Mouse (Mus musculus) E14TG2a.4 (cell line): ENCODE results near the gene Zfp691.

ENCODE experiments used
- H3K27me3 ChIP-seq: 2 replicates; pipeline ENCODE4 v1.6.1; 2014; ENCODE audit warnings: low read length, control low read depth; ENCODE audit not compliant: insufficient read depth
- H3K36me3 ChIP-seq: 2 replicates; pipeline ENCODE4 v1.6.1; 2014; ENCODE audit warnings: low read length, control low read depth; ENCODE audit not compliant: insufficient read depth
- H3K4me1 ChIP-seq: replicated peaks from 2 replicates; pipeline ENCODE4 v1.6.1; 2014; ENCODE audit warnings: low read depth, low read length, control low read depth
- H3K4me3 ChIP-seq: replicated peaks from 2 replicates; pipeline ENCODE4 v1.5.1; 2014; ENCODE audit warnings: mild to moderate bottlenecking, low read length
- H3K9me3 ChIP-seq: 2 replicates; pipeline ENCODE4 v1.6.1; 2014; ENCODE audit warnings: low read length, control low read depth
- CTCF ChIP-seq: conservative IDR thresholded peaks from 2 replicates; pipeline ENCODE4 v1.5.1; 2014; ENCODE audit warnings: low read length
- NANOG ChIP-seq: IDR thresholded peaks from 2 replicates; pipeline ENCODE4 v1.6.1; 2014; ENCODE audit warnings: borderline replicate concordance, low read length, mixed read lengths
- POU5F1 ChIP-seq: IDR thresholded peaks from 2 replicates; pipeline ENCODE4 v1.6.1; 2014; ENCODE audit warnings: low read length, borderline replicate concordance

The Zfp691 gene

DNA sequence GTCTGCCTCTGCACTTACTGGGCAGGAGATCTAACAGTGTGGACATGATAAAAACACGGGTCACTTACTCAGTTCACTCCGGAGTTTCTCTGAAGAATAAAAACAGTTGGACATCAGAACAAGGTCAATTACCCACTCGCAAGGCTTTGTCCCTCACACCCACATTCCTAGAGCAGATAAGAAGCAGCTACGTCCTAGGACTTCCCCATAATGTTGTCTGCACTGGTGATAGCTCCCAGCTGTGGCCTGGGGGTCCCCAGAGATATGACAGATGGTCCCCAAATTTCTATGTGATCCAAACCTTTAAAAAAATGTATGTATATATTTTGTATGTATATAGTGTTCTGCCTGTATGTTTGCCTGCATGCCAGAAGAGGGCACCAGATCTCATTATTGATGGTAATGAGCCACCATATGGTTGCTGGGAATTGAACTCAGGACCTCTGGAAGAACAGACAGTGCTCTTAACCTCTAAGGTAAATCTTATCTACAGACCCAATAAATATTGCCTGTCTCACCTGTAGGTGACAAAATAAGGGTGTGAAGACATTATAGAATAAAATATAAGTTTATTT is 6.2 kb upstream of the Zfp691 start:
- Histone ChIP-seq H3K4me3 (no peak overlapping the region), H3K27me3 (peaks cover 15% of the 10 kb centered on the region)
- TF ChIP-seq POU5F1, result no peak
- TF ChIP-seq CTCF, result peak; percentile 30; the same call in 1 of the 2 replicates

DNA sequence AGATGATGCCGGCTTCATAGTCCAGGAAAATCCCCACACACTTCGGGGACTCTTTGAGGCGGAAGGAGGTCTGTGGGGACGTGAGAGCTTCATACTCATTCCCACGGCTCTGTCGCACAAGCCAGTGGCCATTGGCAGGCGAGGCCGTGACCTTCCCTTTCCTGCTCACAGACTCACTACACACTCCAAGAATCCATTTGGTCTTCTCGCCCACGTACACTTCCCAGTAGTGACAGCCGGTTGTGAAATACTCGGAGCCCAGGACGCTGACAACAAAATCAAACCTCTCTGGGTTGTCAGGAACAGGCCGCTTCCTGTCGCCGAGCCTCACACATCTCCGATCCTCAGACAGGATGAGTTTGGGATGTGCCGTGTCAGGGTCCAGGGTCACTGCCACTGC is 4.3 kb upstream of the Zfp691 start:
- H3K27me3 ChIP-seq, result peaks cover 9% of the 10 kb centered on the region; the same call in 1 of the 2 replicates
- peaks cover 6% of the 10 kb centered on the region; the same call in 1 of the 2 replicates for H3K4me1 ChIP-seq
- H3K9me3 ChIP-seq, result no peaks in the 10 kb centered on the region
- H3K36me3 ChIP-seq, result no peaks in the 10 kb centered on the region
- H3K4me3 ChIP-seq, result no peak overlapping the region
- TF ChIP-seq NANOG (no peak), CTCF (no peak), POU5F1 (no peak)

More for the DNA sequence above, 6.2 kb upstream of the Zfp691 start:
- H3K4me1 ChIP-seq, result no peaks in the 10 kb centered on the region
- H3K9me3 ChIP-seq, result no peaks in the 10 kb centered on the region
- H3K36me3 ChIP-seq, result no peaks in the 10 kb centered on the region

- Histone ChIP-seq H3K27me3 (peaks cover 6% of the 10 kb centered on the region; the same call in 1 of the 2 replicates), H3K4me1 (peaks cover 13% of the 10 kb centered on the region), H3K9me3 (no peaks in the 10 kb centered on the region), H3K4me3 (no peak overlapping the region), H3K36me3 (no peaks in the 10 kb centered on the region)
- TF ChIP-seq CTCF (no peak), NANOG (no peak), POU5F1 (no peak)
These were observed 3.7 kb upstream of the Zfp691 start for GRCm38 (mm10) chr4:119177702-119178101.

DNA sequence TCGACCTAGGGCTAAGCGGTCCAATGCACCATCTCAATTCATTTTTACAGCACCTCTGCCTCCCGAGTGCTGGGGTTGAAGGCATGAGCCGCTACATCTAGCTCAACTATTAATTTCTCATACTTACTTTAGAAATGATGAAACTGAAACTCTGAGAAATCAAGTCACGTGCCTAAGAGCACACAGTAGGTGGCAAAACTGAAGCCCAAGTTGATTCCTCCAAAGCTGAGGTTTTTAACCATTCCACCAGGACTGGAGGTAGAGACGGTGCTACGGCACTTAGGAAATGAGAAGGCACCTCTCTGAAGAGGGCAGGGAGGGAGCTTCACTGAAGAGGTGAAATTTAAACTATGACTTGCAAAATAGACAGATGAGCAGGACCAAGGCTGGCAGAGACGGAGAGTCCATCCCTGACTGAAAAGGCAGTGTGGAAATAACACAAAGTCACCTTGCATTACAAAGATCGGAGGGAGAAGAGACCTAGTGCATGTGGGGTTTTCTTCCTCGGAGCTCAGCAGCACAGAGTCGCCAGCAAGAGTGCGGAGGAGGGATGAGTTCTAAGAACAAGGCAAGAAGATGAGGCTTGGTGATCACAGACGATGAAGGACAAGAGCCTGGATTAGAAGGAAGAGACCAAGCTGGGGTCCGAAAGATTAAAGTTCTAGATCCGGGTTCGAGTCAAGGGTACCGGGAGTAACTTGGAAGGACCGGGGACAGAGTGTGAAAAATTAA is 910 bp downstream of the Zfp691 start:
- no peaks in the 10 kb centered on the region; the same call in 1 of the 2 replicates for H3K27me3 ChIP-seq
- TF ChIP-seq NANOG (no peak), CTCF (no peak), POU5F1 (no peak)
- no peaks in the 10 kb centered on the region for H3K9me3 ChIP-seq
- H3K36me3 ChIP-seq, result peaks cover 20% of the 10 kb centered on the region
- peaks cover 32% of the 10 kb centered on the region for H3K4me1 ChIP-seq
- H3K4me3 ChIP-seq, result peak overlapping the region; percentile 91

DNA sequence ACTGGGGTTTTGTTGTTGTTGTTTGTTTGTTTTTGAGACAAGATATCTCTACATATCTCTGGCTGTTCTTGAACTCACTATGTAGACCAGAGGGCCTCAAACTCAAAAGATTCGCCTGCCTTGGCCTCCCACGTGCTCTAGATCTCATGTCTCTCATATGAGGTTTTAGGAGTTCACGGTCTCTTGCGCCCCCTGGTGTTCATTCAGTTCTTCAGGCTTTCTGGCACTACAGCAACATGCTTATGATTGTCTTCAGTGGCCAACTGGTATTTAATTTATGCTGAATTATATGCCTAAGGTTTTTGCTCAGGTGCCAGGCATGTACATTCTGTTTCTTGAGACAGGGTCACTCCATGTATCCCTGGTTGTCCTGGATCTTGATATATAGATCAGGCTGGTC is 6.3 kb downstream of the Zfp691 start:
- H3K36me3 ChIP-seq, result peaks cover 20% of the 10 kb centered on the region
- H3K9me3 ChIP-seq, result no peaks in the 10 kb centered on the region
- TF ChIP-seq POU5F1 (no peak), CTCF (peak; percentile 80), NANOG (no peak)
- H3K4me1 ChIP-seq, result peaks cover 35% of the 10 kb centered on the region
- H3K4me3 ChIP-seq, result no peak overlapping the region
- H3K27me3 ChIP-seq, result no peaks in the 10 kb centered on the region; the same call in 1 of the 2 replicates

- Histone ChIP-seq H3K4me3 (no peak overlapping the region), H3K36me3 (peaks cover 20% of the 10 kb centered on the region), H3K27me3 (no peaks in the 10 kb centered on the region; the same call in 1 of the 2 replicates), H3K9me3 (no peaks in the 10 kb centered on the region), H3K4me1 (peaks cover 34% of the 10 kb centered on the region)
- no peak for TF ChIP-seq CTCF
- no peak for TF ChIP-seq NANOG
- no peak for TF ChIP-seq POU5F1
These were observed 6.9 kb downstream of the Zfp691 start for GRCm38 (mm10) chr4:119167068-119167467.

- H3K9me3 ChIP-seq, result no peaks in the 10 kb centered on the region
- H3K27me3 ChIP-seq, result no peaks in the 10 kb centered on the region
- no peak for TF ChIP-seq NANOG
- TF ChIP-seq POU5F1, result no peak
- no peak for TF ChIP-seq CTCF
- peaks cover 20% of the 10 kb centered on the region for H3K36me3 ChIP-seq
- H3K4me1 ChIP-seq, result peaks cover 34% of the 10 kb centered on the region
- H3K4me3 ChIP-seq, result no peak overlapping the region
These were observed 8.1 kb downstream of the Zfp691 start for GRCm38 (mm10) chr4:119165916-119166315.

- no peaks in the 10 kb centered on the region for H3K9me3 ChIP-seq
- H3K27me3 ChIP-seq, result no peaks in the 10 kb centered on the region
- H3K4me1 ChIP-seq, result peaks cover 16% of the 10 kb centered on the region
- TF ChIP-seq CTCF (no peak), POU5F1 (no peak), NANOG (no peak)
- H3K36me3 ChIP-seq, result no peaks in the 10 kb centered on the region
- no peak overlapping the region for H3K4me3 ChIP-seq
These were observed 11.0 kb downstream of the Zfp691 start for GRCm38 (mm10) chr4:119162990-119163389.

DNA sequence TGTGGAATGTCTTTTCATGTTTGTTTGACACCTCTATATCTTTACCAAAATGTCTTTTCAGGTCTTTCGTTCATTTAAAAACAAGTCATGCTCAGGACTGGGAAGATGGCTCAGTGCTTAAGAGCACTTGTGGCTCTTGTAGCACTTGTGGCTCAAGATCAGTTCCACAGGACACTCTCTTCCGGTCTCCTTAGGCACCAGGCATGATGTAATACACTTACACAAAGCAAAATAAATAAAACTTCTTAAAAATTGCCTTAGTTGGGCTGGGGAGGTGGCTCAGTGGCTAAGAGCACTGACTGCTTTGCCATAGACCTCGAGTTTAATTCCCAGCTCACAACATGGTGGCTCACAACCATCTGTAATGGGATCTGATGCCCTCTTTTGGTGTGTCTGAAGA is 12.6 kb downstream of the Zfp691 start:
- Histone ChIP-seq H3K27me3 (no peaks in the 10 kb centered on the region), H3K4me3 (no peak overlapping the region)
- TF ChIP-seq POU5F1 (no peak), CTCF (no peak), NANOG (no peak)

More for the DNA sequence above, 12.6 kb downstream of the Zfp691 start:
- Histone ChIP-seq H3K9me3 (no peaks in the 10 kb centered on the region), H3K4me1 (peaks cover 6% of the 10 kb centered on the region), H3K36me3 (no peaks in the 10 kb centered on the region)
